Mouse (Mus musculus): ENCODE measurements around the gene Pkp1. TPM values are rescaled to one million over a fixed set of nuclear protein-coding genes. Genes with fewer than 3 reads are reported as not detected.
A peak's percentile ranks its signal among the peaks of the same experiment; 100 is the strongest.

Gene Pkp1
- total RNA-seq, 2 experiments from 2014 or later: not detected

DNA sequence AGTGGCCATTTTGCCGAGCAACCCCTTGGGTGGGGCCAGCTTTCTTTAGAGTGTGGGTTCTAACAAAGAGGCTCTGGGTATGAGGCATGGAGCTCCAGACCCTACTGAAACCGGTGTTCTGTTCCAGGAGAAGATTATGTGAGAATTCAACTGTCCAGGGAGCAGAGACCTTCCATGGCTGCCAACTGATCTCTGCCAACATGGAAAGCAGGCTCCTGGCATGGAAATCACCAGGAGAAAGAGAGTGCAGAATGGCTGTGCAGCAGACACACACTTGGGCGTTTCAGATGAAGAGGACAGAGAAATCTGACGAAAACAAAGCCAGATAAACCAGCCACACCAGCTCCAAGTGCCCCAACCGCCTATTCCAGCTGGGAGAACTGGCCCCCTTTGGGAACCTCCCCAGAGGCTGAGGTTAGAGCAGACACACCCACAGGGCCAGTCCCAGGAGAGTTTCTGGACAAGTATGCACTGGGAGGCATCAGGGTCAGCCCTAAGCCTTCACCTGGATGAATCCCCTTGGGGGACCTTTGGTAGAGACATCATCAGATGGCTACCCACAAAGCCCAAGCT is 2.4 kb downstream of the Pkp1 start:
- intact Hi-C loops (cut with DNase I): no loop called here
- no peak for DNase-seq (ENCODE audit: low spot score)

DNA sequence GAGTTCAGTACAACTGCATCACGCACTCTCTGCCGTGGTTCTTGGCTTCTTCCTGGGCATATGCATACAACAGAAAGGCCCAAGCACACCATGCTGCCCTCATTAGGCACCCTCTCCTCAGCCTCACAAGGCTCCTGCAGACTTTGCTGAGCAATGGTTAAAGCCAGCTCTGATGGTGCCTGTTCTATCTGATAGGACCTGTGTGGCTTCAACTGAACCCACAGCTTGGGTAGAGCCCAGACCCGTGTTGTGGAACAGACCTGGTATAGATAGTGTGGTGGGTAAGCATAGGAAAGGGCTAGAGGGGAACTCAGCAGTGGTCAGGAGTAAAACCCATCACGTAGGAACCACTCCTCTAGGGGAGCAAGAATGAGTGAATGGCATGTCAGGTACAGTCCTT is 5.3 kb downstream of the Pkp1 start:
- no peak for DNase-seq (ENCODE audit: low spot score)
- intact Hi-C loops (cut with DNase I): no loop called here

DNA sequence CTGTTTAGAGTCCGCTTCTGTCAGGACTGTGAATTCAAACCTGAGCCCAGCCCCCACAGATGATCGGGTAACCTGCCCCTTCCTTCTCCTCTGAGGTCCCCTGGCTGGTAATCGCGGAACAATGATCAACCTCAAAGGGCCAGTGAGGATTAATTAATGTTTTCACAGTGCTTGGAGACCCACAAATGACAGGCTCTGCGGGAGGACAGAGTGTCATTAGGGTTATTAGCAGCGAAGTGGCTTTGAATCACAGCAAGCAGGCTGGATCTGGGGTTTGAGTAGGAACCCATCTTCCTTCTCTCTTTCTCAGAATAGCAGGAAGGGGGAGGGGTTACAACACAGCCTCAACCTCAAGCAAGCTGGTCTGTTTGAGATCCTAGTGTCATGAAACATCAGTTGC is 9.6 kb downstream of the Pkp1 start:
- intact Hi-C loops (cut with DNase I): no loop called here
- no peak for DNase-seq (ENCODE audit: low spot score)

DNA sequence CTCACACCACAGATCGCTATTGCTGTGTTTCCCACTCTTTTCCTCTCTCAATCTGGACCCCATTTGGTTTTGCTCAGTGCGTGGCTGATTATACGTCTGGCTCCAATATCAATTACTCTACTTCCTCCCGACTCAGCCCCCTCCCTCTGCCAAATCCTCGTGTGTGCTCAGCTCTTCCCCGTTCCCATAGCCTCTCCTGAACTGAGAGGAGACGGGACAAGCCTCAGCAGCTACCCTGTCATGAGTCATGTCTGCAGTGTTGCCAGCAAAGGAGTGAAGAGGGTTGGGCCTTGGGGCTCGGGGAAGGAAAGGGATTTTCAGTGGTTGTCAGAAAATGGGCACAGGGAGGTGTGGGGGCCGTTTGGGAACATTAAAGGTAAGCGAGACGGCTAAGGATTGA is 12.3 kb downstream of the Pkp1 start:
- no peak for DNase-seq (ENCODE audit: low spot score)
- intact Hi-C loops (cut with DNase I): no loop called here

DNA sequence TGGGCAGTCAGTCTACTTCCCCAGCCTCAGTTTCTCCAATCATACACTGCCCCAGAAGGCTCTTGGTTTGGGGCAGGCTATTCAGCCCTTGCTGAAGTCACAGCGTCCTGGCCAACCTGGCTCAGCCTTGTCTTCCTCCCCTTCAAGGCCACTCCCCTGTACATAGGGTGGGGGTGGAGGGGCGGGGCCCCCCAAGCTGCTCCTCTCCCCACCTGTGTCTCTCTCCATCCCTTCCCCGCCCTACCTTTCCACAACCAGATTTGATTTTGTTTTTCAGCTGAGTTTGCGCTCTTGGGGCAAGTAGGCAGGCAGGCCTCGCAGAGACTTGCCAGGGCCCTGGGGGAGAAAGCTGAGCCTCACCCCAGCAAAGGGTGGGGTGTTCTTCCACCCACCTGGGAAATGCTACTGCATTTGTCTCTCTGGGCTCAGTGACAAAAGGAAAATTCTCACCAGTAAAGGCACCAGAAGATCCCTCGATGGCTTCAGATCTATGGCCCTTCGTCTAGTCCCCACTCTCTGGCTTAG is 19.0 kb downstream of the Pkp1 start:
- intact Hi-C loops (cut with DNase I): no loop called here
- DNase-seq (ENCODE audit: low spot score): no peak

DNA sequence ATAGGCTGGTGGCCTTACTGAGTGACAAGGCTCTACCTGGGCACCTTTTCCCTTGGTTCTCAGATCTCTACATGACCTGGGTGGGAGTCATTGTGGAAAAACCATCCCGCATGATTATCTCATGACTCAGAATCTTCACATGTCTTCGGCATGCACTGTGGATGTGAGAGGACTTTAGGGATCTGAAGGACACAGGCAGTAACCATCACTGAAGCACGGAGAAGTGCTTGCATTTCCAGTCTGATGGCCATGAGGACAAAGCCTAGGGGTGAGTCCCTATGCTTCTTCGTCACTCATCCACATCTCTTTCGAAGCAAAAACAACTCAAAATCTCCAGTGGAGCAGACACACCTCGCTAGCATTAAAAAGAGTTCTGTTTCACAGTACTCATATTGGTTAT is 19.7 kb downstream of the Pkp1 start:
- DNase-seq (ENCODE audit: low spot score): no peak
- intact Hi-C loops (cut with DNase I): no loop called here

DNA sequence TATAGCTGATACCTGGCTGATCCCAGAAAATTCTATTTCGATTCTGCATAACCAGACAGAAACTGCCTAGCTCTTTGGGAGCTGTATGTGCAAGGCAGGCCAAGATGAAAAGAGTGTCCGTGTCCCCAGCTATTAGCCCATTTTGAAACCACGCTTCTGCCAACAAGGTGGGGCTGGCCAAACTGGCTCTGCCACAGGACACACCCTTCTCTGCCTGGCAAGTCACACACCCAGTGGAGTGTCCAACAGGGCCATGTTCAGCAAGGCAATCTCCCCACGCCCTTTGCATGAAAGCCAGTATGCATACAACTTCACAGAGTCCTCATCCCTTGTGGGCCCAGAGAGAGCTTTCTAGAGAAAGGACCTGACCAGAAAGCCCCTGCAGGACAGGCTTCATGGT is 23.6 kb downstream of the Pkp1 start:
- DNase-seq (ENCODE audit: low spot score): no peak
- intact Hi-C loops (cut with DNase I): no loop called here

DNA sequence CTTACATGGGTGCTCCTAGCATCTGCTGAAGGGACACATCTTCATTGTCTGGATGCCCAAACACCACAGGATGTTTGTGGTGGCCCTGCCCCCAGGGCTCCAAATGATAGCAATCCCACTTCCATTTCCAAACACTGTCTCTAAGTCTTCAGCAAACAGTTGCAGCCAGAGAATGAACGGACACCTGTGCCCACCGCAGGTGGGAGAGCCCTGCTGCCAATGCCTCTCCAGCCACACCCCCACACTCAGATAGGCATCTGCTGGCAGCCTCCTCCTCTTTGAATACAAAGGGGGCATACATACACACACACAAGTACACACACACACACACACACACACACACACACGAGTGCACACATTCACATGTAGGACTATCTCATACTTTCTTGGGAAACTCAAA is 25.6 kb downstream of the Pkp1 start:
- intact Hi-C loops (cut with DNase I): no loop called here
- DNase-seq (ENCODE audit: low spot score): no peak

DNA sequence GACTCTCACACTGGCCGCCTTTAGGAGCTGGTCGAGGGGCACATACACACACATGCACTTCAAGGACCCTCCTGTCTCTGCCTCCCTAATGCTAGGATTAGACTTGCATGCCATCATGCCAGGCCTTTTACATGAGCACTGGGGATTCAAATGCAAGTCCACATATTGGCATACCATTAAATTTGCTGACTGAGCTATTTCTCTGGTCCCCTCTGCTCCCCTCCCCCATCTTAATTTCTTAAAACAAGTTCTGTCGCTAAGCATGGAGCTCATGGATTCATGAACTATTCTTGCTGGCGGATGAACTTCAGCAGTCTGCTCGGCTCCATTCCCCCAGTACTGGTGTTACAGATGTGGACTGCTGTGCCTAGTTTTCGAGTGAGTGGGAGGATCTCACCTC is 26.2 kb downstream of the Pkp1 start:
- intact Hi-C loops (cut with DNase I): no loop called here
- DNase-seq (ENCODE audit: low spot score): no peak

DNA sequence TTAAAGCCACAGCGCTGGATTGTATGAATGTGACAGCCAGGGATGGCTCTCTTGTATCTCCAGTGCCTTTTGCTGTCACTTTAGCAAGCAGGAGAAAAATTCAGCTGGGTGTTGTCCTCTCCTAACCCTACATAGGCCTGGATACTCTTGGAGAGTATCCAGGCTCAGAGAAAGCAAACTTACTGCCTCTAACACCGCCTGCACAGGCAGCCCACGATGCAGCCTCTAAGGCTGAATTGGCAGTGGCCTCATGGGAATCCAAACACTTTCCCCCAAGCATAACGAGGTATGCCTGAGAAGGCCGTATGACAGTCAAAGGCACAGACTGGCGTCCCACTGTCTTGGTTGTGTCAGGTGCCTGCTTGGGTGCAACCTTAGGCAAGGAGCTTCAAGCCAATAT is 26.8 kb downstream of the Pkp1 start:
- DNase-seq (ENCODE audit: low spot score): no peak
- intact Hi-C loops (cut with DNase I): no loop called here

DNA sequence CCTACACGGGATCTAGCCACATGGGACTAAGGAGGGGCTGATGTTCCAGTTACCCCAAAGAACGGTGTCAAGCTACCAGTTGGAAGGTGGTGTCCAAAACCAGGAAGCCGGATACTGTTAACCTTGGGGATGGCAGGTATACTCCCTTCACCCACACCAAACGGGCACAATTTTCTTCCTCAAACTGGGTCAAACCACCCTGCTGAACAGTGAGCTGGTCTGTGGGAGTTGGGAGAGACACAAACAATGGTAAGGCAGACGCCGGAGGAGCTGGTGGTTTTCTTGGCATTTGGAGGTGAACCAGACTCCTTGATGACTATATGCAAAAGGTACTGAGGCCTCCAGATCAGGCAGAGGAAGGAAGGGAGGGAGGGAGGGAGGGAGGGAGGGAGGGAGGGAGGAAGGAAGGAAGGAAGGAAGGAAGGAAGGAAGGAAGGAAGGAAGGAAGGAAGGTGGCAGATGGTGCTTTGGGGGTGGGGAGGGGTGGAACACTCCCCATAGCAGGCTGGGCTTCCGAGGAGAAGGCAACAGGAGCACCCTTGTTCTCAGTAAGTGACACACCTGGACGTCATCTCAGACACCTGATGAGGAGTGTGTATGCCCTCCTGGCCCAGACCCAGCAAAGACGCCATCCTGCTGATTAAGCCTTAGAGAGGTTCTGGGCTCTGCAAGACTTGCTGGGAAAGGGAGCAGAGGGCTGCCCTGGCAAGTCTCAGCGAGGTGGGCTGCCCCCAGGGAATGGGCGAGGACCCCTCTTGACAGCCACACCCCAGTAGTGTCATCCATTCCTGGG is 27.4 kb downstream of the Pkp1 start:
- intact Hi-C loops (cut with DNase I): no loop called here

DNA sequence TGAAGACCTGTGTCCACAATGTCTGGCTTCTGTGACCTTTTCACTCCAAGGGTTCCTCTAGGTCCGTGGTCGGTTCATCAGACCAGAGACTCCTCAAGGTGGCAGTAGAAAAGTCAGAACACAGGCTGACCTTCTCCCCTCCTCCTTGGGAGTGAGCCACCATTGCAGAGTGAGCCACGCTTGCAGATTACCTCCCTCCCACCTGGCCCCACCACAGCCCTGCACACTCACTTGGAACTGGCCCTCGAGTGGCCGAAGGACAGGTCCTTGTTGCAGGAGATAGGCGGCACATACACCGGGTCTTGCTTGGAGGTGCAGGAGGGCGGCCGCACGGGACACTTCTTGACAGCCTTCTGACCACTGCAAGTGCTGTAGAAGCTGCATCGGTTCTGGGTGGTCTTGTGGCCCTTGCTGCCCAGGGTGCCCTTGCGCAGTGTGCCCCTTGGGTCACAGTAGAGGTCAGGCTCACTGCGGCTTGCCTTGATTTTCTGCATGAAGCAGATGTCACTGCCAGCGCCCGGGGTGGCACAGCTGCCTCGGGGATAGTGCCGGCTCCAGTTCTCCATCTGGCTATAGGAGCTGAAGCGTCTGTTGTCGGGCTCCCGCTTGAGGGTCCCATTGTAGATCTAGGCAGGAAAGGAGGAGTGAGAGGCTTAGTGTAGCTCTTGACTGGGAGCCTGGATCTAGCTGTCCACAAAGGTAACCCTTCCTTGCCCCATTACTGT is 29.4 kb downstream of the Pkp1 start:
- DNase-seq (ENCODE audit: low spot score): no peak

More for the DNA sequence above, 27.4 kb downstream of the Pkp1 start:
- DNase-seq (ENCODE audit: low spot score): no peak

DNA sequence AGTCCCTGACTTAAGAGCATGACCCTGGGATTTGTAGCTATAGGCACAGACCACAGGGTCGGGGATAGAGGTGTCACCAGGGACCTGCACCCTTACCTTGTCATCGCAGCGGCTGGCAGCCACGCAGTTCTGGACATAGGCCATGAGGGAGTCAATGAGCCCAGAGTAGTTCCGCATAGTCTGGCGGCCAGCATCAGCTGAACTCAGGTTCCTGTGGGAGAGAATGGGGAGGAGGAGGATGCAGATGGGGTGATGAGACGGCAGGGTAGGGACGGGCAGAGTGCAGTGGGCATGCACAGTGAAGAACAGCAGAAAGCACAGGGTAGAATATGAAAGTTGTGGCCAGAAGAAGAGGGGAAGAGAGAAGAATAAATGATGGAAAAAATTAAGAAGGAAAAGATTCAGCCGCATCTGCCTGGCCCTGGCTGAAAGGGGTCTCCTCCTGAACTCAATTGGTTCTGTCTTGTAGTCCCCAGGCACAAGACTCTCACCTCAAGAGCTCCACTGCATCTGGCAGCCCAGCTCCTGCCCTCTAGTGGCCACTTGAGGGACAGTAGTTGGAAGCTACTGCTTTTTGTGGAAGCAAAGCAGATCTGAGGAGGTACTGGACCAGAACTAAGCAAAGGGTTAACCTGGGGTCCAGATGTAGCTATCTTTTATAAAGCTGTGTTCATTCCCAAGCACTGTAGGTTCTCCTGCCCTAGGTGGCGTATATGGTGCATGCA is 36.5 kb downstream of the Pkp1 start:
- intact Hi-C loops (cut with DNase I): no loop called here
- DNase-seq (ENCODE audit: low spot score): no peak

More for the DNA sequence above, 29.4 kb downstream of the Pkp1 start:
- intact Hi-C loops (cut with DNase I): no loop called here

DNA sequence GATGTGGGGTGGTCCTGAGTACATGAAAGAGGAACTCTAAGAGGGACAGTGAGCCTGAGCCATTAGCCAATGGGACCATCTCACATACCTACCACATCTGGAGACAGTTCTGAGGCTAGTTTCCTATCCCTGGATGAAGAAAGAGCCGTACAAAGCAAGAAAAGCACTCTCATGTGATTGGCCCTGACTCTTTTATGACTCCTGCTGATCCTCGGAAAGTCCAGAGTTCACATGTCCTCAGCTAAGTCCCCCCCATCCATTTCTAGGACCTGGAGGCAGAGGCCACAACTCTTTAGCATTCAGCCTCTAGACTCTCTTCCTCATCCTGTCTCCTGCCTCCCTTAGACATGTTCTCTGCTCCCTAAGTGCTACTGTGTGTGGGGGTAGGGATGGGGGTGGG is 41.8 kb downstream of the Pkp1 start:
- DNase-seq (ENCODE audit: low spot score): no peak
- intact Hi-C loops (cut with DNase I): no loop called here

DNA sequence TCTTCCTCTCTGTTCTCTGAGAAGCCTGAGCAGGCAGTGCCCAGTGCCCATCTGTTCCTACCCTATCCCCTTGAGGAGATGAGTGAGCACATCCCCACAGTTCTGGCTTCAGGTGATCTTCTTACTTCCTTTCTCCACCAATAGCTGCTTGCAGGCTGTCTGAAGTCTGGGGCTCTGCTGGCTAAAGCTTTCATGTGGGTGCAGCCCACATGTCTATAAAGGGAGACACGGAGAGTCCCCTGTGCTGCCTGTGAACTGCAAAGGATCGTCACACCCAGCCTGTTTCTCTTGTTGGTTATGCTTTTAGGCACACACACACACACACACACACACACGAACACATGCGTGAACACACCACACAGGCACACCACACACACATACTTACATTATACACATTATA is 46.0 kb downstream of the Pkp1 start:
- intact Hi-C loops (cut with DNase I): no loop called here
- no peak for DNase-seq (ENCODE audit: low spot score)

DNA sequence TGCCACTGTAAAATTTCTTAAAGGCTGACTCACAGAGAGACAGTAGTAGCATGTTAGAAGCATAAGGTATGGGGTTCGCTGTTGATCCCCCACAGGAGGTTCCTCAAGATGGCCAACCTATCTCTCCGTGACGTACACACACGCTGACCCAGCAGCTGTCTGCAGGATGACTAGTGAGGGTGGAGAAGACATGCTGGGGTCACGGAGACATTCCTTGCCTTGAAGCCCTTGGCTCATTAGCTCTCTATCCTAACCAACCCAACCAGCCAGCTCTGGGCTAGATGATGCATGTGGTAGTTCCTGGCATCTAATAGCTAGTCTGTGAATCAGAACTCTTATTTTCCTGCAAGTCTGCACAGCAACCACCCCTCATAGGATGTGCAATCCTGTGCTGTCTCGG is 50.4 kb downstream of the Pkp1 start:
- DNase-seq (ENCODE audit: low spot score): no peak
- intact Hi-C loops (cut with DNase I): no loop called here

DNA sequence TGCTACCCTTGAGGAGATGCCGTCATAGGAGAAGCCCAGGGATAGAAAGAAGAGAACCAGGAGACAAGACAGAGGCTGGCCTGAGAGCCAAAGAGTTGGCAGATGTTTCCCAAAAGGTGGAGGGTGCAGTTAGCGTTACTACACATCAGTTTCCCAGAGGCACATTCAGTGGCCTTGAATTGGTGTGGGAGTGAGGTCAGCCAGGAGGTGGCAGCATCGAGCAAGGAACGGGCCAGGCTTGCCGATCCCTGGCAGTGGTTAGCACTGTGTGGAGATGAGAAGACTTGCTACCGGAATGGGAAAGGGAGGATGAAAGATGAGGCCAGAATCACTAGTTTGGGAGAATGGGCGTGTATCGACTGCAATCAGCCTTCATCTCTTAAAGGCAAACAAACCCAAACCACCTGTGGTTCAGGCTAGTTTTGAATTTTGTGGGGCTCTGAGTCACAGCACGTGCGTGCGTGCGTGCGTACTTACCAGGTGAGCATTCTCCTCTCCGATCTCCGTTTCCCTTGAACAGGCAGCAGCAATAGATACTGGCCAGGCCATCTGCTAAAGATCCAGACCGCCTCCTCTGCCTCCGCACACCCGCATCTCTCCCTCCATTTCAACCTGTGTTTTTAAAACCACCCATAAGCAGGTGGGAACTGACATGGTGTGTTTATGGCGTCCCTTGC is 53.4 kb downstream of the Pkp1 start:
- peak; percentile 45 for DNase-seq (ENCODE audit: low spot score)
- intact Hi-C loops (cut with DNase I): loop anchor here (1.0 kb wide), 1 partner anchor 79 kb away; no protein-coding TSS in a partner anchor

DNA sequence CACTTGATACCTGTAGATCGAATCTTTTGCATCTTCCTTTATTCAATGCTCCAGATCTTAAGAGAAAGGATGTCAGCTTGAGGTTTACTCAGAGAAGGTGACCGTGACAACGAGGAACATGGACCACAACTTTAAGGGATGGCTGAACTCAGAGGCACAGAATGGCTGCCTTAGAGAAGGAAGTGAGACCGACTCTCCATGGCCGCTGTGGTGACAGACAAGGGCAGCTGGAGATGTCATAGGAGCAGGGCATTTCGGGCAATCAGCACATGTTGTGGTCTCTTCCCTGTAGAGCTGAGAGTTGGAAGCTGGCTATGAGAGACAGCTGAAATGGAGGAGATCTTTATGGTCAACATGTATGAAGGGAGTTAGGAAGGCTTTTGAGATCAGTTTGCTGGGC is 54.2 kb downstream of the Pkp1 start:
- intact Hi-C loops (cut with DNase I): loop anchor here (1.0 kb wide), 1 partner anchor 79 kb away; no protein-coding TSS in a partner anchor
- DNase-seq (ENCODE audit: low spot score): no peak

DNA sequence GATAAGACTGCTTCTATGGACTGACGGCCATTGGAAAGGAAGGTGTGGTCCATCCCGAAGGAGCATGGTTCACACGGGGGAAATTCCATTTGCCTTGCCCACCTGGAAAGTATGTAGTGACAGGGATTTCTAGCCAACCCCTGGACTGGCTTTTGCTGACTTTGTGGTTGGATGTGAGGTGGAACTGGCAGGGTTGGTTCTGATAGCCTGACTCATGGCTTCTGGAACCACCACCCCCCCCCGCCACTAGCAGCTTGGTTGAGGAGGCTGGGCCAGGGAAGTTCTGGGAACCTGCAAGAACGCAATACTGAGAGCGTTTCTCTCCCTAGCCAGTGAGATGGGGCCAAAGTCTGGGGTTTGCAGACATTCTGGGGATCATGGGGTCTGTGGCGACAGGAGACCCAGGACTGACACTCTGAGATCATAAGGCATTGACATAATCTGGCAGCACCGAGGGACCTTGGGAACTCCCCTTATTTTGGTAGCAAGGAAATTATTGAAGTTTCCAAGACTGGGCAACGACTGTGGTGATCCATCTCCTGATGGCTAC is 55.1 kb downstream of the Pkp1 start:
- intact Hi-C loops (cut with DNase I): no loop called here

More for the DNA sequence above, 55.1 kb downstream of the Pkp1 start:
- DNase-seq (ENCODE audit: low spot score): no peak

Measured in heart, postnatal 25 days (tissue).